Mouse (Mus musculus): Measurements from ENCODE around the gene Cfd.

GRCm38 (mm10) chr10:79857894-79858293, 32.8 kb upstream of the Cfd start:
- no peak for TF ChIP-seq CTCF (IDR thresholded peaks at IDR 0.05; ENCODE audit: low read depth)
- no peak for TF ChIP-seq EP300 (IDR thresholded peaks at IDR 0.05; ENCODE audit: low read depth)

Data from heart, postnatal 0 days (tissue).